Mouse (Mus musculus) kidney, postnatal 4 days (tissue): ENCODE data around the gene Cma1.
A peak's percentile ranks its signal among the peaks of the same experiment; 100 is the strongest.
"Not testable (repeated sequence)": the region's sequence is repeated elsewhere in the genome, so short reads cannot be mapped to it uniquely, and the experiment has no call there.

Experiments used
- DNase-seq, 2 experiments: peaks; one replicate each; pipeline ENCODE4 v3.0.0; 2021; ENCODE audit warnings: mixed read lengths in 2 of 2

Cma1 gene

GRCm38 (mm10) chr14:55944575-55944974 is at the start of gene Cma1:
Gene Cma1, minus strand, starts transcription at chr14:55944675.
- no peak for DNase-seq

GRCm38 (mm10) chr14:55987464-55987863 is 43.0 kb upstream of the Cma1 start:
- DNase-seq = not testable (repeated sequence)

GRCm38 (mm10) chr14:55963900-55964299 is 19.4 kb upstream of the Cma1 start:
- DNase-seq = peak; percentile 31 to 35

GRCm38 (mm10) chr14:55963263-55963662 is 18.8 kb upstream of the Cma1 start:
- DNase-seq = no peak

GRCm38 (mm10) chr14:55950346-55951030 is 6.0 kb upstream of the Cma1 start, which contains the start of gene Cma2:
Gene Cma2, plus strand, starts transcription at chr14:55950980.
- DNase-seq = no peak

GRCm38 (mm10) chr14:55946269-55946969 is 1.9 kb upstream of the Cma1 start:
- no peak for DNase-seq

GRCm38 (mm10) chr14:55943601-55944000 is 874 bp downstream of the Cma1 start:
- DNase-seq = no peak

- DNase-seq = no peak
These were observed 4.2 kb downstream of the Cma1 start for GRCm38 (mm10) chr14:55940070-55940800.

GRCm38 (mm10) chr14:55933586-55933985 is 10.9 kb downstream of the Cma1 start:
- peak; percentile 55 to 71 for DNase-seq

- no peak for DNase-seq
These were observed 15.0 kb downstream of the Cma1 start for GRCm38 (mm10) chr14:55929263-55929997.

GRCm38 (mm10) chr14:55926847-55927246 is 17.6 kb downstream of the Cma1 start:
- DNase-seq = no peak

- peak in 1 of 2 experiments; percentile 7 for DNase-seq
These were observed 21.8 kb downstream of the Cma1 start for GRCm38 (mm10) chr14:55922475-55923232.

- peak; percentile 75 to 82 for DNase-seq
These were observed 26.0 kb downstream of the Cma1 start for GRCm38 (mm10) chr14:55918240-55919082.

GRCm38 (mm10) chr14:55913406-55913805 is 31.1 kb downstream of the Cma1 start:
- peak in 1 of 2 experiments; percentile 12 for DNase-seq

GRCm38 (mm10) chr14:55905518-55905917 is 39.0 kb downstream of the Cma1 start:
- no peak for DNase-seq

- DNase-seq = no peak
These were observed 44.1 kb downstream of the Cma1 start for GRCm38 (mm10) chr14:55900414-55900755.

GRCm38 (mm10) chr14:55899701-55900413 is 44.6 kb downstream of the Cma1 start, which contains the start of gene Sdr39u1:
Gene Sdr39u1, minus strand, starts transcription at chr14:55900293.
- DNase-seq = peak; percentile 89 to 94

- DNase-seq = no peak
These were observed 45.5 kb downstream of the Cma1 start for GRCm38 (mm10) chr14:55898947-55899346.

- peak in 1 of 2 experiments; percentile 14 for DNase-seq
These were observed 46.8 kb downstream of the Cma1 start for GRCm38 (mm10) chr14:55897671-55898070.
